Mouse (Mus musculus): Measurements from ENCODE around the gene Bicra. TPM values are rescaled to one million over a fixed set of nuclear protein-coding genes. Genes with fewer than 3 reads are reported as not detected.
A peak's percentile ranks its signal among the peaks of the same experiment; 100 is the strongest.

Bicra gene
- total RNA-seq, 1 experiment from 2014 or later: 1.2 TPM

GRCm38 (mm10) chr7:16051883-16052595 lies 4.3 kb upstream of the Bicra start:
- peak; percentile 44 to 50 for ATAC-seq (replicated peaks in 1 of 2; ENCODE audit: insufficient read depth in 1 of 2, low FRiP score in 2 of 2, low TSS enrichment in 1 of 2, low read depth in 1 of 2, poor library complexity in 2 of 2, severe bottlenecking in 2 of 2)

GRCm38 (mm10) chr7:16050600-16050999 lies 2.9 kb upstream of the Bicra start:
- no peak for ATAC-seq (replicated peaks in 1 of 2; ENCODE audit: insufficient read depth in 1 of 2, low FRiP score in 2 of 2, low TSS enrichment in 1 of 2, low read depth in 1 of 2, poor library complexity in 2 of 2, severe bottlenecking in 2 of 2)

GRCm38 (mm10) chr7:16049576-16049915 lies 1.8 kb upstream of the Bicra start:
- ATAC-seq (replicated peaks in 1 of 2; ENCODE audit: insufficient read depth in 1 of 2, low FRiP score in 2 of 2, low TSS enrichment in 1 of 2, low read depth in 1 of 2, poor library complexity in 2 of 2, severe bottlenecking in 2 of 2): no peak

- ATAC-seq (replicated peaks in 1 of 2; ENCODE audit: insufficient read depth in 1 of 2, low FRiP score in 2 of 2, low TSS enrichment in 1 of 2, low read depth in 1 of 2, poor library complexity in 2 of 2, severe bottlenecking in 2 of 2): no peak
These were observed 1.2 kb upstream of the Bicra start for GRCm38 (mm10) chr7:16048675-16049575.

GRCm38 (mm10) chr7:16048164-16048564 lies 443 bp upstream of the Bicra start:
- peak; percentile 60 to 67 for ATAC-seq (replicated peaks in 1 of 2; ENCODE audit: insufficient read depth in 1 of 2, low FRiP score in 2 of 2, low TSS enrichment in 1 of 2, low read depth in 1 of 2, poor library complexity in 2 of 2, severe bottlenecking in 2 of 2)

GRCm38 (mm10) chr7:16046481-16047337 lies 1.0 kb downstream of the Bicra start:
- ATAC-seq (replicated peaks in 1 of 2; ENCODE audit: insufficient read depth in 1 of 2, low FRiP score in 2 of 2, low TSS enrichment in 1 of 2, low read depth in 1 of 2, poor library complexity in 2 of 2, severe bottlenecking in 2 of 2): peak; percentile 49 to 57

GRCm38 (mm10) chr7:16046101-16046480 lies 1.6 kb downstream of the Bicra start:
- ATAC-seq (replicated peaks in 1 of 2; ENCODE audit: insufficient read depth in 1 of 2, low FRiP score in 2 of 2, low TSS enrichment in 1 of 2, low read depth in 1 of 2, poor library complexity in 2 of 2, severe bottlenecking in 2 of 2): peak; percentile 40 to 54

GRCm38 (mm10) chr7:16045538-16045937 lies 2.2 kb downstream of the Bicra start:
- ATAC-seq (replicated peaks in 1 of 2; ENCODE audit: insufficient read depth in 1 of 2, low FRiP score in 2 of 2, low TSS enrichment in 1 of 2, low read depth in 1 of 2, poor library complexity in 2 of 2, severe bottlenecking in 2 of 2): no peak

- ATAC-seq (replicated peaks in 1 of 2; ENCODE audit: insufficient read depth in 1 of 2, low FRiP score in 2 of 2, low TSS enrichment in 1 of 2, low read depth in 1 of 2, poor library complexity in 2 of 2, severe bottlenecking in 2 of 2): no peak
These were observed 3.2 kb downstream of the Bicra start for GRCm38 (mm10) chr7:16044531-16044930.

GRCm38 (mm10) chr7:16043861-16044435 lies 3.8 kb downstream of the Bicra start:
- ATAC-seq (replicated peaks in 1 of 2; ENCODE audit: insufficient read depth in 1 of 2, low FRiP score in 2 of 2, low TSS enrichment in 1 of 2, low read depth in 1 of 2, poor library complexity in 2 of 2, severe bottlenecking in 2 of 2): no peak

GRCm38 (mm10) chr7:16042850-16043775 lies 4.6 kb downstream of the Bicra start:
- ATAC-seq (replicated peaks in 1 of 2; ENCODE audit: insufficient read depth in 1 of 2, low FRiP score in 2 of 2, low TSS enrichment in 1 of 2, low read depth in 1 of 2, poor library complexity in 2 of 2, severe bottlenecking in 2 of 2): no peak

GRCm38 (mm10) chr7:16041208-16041607 lies 6.5 kb downstream of the Bicra start:
- ATAC-seq (replicated peaks in 1 of 2; ENCODE audit: insufficient read depth in 1 of 2, low FRiP score in 2 of 2, low TSS enrichment in 1 of 2, low read depth in 1 of 2, poor library complexity in 2 of 2, severe bottlenecking in 2 of 2): no peak

- no peak for ATAC-seq (replicated peaks in 1 of 2; ENCODE audit: insufficient read depth in 1 of 2, low FRiP score in 2 of 2, low TSS enrichment in 1 of 2, low read depth in 1 of 2, poor library complexity in 2 of 2, severe bottlenecking in 2 of 2)
These were observed 8.4 kb downstream of the Bicra start for GRCm38 (mm10) chr7:16039363-16039762.

GRCm38 (mm10) chr7:16036972-16037371 lies 10.7 kb downstream of the Bicra start:
- ATAC-seq (replicated peaks in 1 of 2; ENCODE audit: insufficient read depth in 1 of 2, low FRiP score in 2 of 2, low TSS enrichment in 1 of 2, low read depth in 1 of 2, poor library complexity in 2 of 2, severe bottlenecking in 2 of 2): no peak

- no peak for ATAC-seq (replicated peaks in 1 of 2; ENCODE audit: insufficient read depth in 1 of 2, low FRiP score in 2 of 2, low TSS enrichment in 1 of 2, low read depth in 1 of 2, poor library complexity in 2 of 2, severe bottlenecking in 2 of 2)
These were observed 13.9 kb downstream of the Bicra start for GRCm38 (mm10) chr7:16033580-16034461.

GRCm38 (mm10) chr7:16033059-16033458 lies 14.7 kb downstream of the Bicra start:
- no peak for ATAC-seq (replicated peaks in 1 of 2; ENCODE audit: insufficient read depth in 1 of 2, low FRiP score in 2 of 2, low TSS enrichment in 1 of 2, low read depth in 1 of 2, poor library complexity in 2 of 2, severe bottlenecking in 2 of 2)
